Mouse (Mus musculus) cerebellum, adult 2 months (tissue): ENCODE data around the gene Dock9.

ENCODE experiments used
- CTCF ChIP-seq: fragments of 200-500 bp; IDR thresholded peaks from 2 replicates; pipeline ENCODE4 v1.5.1; 2011; ENCODE audit warnings: low read depth, mild to moderate bottlenecking, control low read depth, low read length, moderate library complexity, borderline replicate concordance; ENCODE audit not compliant: insufficient read depth
- POLR2A ChIP-seq: fragments of 200-500 bp; IDR thresholded peaks from 2 replicates; pipeline ENCODE4 v1.6.1; 2011; ENCODE audit warnings: low read length, control low read depth, borderline replicate concordance; ENCODE audit not compliant: insufficient read depth

DNA sequence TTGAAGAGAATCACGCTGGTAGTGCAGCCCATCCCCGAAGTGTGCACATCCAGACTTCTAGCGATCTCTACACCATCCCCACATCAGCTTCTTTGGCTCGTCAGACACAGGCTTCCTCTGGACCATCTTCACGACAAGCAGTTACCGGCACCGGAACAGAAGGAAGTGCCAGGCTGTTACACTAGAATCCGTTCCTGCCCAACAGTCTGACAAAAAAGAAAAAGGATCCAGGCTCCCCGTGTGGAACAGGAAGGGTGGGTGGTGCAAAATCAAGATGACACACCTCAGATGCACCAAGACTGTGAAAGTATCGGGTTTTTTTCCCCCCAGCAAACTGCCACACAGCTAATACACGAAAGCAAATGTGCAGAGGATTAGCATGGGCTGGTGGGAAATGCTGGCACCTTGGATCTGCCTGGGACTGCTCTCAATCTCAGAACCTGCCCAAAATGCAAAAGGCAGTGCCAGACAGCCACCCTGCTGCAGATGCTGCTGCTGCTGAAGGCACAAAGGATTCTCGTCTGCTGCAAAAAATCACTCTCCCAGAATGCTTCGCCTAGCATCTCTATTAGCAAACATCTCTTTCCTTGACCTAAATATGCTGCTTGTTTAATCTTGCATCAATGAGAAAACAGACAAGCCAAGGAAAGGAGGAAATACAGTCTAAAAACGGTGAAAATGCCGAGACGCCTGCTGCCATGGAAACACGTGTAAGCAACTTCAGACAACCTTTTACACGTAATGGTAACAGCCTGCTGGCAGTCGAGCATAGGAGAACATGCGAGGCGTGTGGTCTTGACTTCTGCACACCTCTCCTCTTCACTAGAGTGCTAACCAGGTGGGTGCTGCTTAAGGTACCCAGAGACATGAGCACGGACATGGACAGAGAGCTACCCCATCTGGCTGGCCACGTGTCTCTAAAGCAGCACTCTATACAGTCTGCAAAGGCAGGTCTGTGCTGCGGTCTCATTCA is 58.9 kb downstream of the Dock9 start:
- no peak for TF ChIP-seq POLR2A
- TF ChIP-seq CTCF, result no peak
